Mouse (Mus musculus) megakaryocyte-erythroid progenitor cell, adult 5 weeks (primary cell): ENCODE results near the gene Slc25a25. TPM values are rescaled to one million over a fixed set of nuclear protein-coding genes. Genes with fewer than 3 reads are reported as not detected.

ENCODE experiments used
- polyA plus RNA-seq: library from polyadenylated mRNA; stranded (reverse); fragments of >175 nt; gene quantifications from 2 replicates; pipeline ENCODE4 v1.2.3, GENCODE M21; 2012

Slc25a25 gene
- 21.5 and 26.0 TPM in 2 replicates for polyA plus RNA-seq

GRCm38 (mm10) chr2:32450881-32451844 is at the start of gene Slc25a25:
TSS of gene Slc25a25 (minus strand) at chr2:32451445.

DNA sequence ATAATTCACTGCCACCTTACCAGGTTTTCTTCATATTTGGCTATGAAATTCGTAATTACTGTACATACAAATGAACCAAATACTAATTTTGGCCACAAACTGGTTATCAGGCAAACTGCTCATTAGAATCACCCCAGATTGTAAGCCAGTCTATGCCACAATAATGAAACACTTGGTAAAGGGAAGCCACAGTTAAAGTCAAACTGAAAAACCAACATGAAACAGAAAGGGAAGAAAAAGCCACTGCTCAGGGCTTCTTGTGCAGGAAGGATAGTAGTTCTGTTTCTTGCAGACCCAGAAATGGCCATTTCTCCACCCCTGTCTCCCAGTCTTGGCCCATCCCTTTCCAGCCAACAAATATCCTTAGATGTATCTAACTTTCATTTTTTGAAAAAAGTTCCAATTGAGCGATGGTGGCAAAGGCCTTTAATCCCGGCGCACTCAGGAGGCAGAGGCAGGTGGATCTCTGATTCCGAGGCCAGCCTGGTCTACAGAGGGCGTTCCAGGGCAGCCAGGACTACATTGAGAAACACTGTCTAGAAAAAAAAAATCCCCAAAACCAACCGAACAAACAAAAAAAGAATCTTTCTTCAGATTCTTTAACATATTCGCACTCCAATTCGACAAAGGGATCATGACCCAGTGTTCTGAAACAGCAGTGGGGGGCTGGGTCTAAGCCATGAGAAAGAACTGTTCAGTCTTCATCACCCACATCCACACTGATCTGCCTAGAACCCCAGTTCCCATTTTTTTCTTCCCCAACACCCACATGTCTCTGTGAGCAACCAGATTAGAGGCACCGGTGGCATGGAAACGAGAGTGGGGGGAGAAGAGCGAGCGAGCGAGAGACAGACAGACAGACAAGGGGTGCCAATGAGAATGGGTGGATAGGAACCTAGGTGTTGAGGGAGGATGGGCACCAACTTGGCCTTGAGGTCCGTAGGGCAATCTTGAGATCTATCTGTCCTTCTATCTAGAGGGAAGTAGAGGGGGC is 1.2 kb downstream of the Slc25a25 start, which contains the start of gene Naif1:
Gene Naif1 (plus strand): TSS at position 697 of the 994 bp plus-strand sequence.

DNA sequence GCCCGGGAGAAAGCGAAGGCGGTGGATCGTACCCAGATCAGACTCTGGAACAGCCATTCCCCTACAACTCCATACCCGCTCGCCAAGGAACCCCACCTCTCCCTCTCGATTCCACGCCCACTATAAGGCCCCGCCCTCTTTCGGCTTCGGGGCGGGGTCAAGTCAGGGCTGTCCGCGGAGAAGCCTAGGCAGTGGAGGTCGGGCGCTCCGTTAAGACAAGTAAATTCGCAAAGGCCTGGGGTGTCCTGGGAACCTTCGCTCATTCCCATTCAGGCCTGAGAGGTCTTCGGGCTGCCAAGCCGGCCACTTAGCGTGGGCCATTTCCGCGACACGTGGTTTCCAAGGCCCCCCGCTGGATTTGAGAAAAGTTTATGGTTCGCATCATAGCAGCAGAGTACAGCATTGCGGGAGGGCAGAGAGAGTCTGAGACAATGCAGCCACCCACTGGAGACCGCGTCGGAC is 55.7 kb downstream of the Slc25a25 start, which contains the start of gene Ptges2:
Gene Ptges2 (plus strand): TSS at position 413 of the 462 bp plus-strand sequence.

GRCm38 (mm10) chr2:32387706-32388490 is 63.3 kb downstream of the Slc25a25 start, which contains the start of gene Lcn2:
TSS of gene Lcn2 (minus strand) at chr2:32388252.

GRCm38 (mm10) chr2:32381775-32382223 is 69.4 kb downstream of the Slc25a25 start, which contains the start of gene 1110008P14Rik:
TSS of gene 1110008P14Rik (minus strand) at chr2:32381938.

Other genes with a start within 250 kb of the Slc25a25 start
- gene Pomt1, start 214.9 kb downstream of the Slc25a25 start, polyA plus RNA-seq: 25.3 and 27.2 TPM in 2 replicates
- gene Uck1, start 191.3 kb downstream of the Slc25a25 start, polyA plus RNA-seq: 76.4 and 86.0 TPM in 2 replicates
- 31.1 and 37.8 TPM in 2 replicates for gene Golga2, start 164.1 kb downstream of the Slc25a25 start, polyA plus RNA-seq
- gene Swi5, start 163.4 kb downstream of the Slc25a25 start, polyA plus RNA-seq: 327 and 356 TPM in 2 replicates
- gene Ciz1, start 99.1 kb downstream of the Slc25a25 start, polyA plus RNA-seq: 331 and 409 TPM in 2 replicates
- 0.74 and 0.85 TPM in 2 replicates for gene Dnm1, start 98.1 kb downstream of the Slc25a25 start, polyA plus RNA-seq
- 47.1 and 56.7 TPM in 2 replicates for gene 1110008P14Rik, start 69.5 kb downstream of the Slc25a25 start, polyA plus RNA-seq
- 344 and 392 TPM in 2 replicates for gene Lcn2, start 63.2 kb downstream of the Slc25a25 start, polyA plus RNA-seq
- 5.8 and 6.1 TPM in 2 replicates for gene Ptges2, start 55.5 kb downstream of the Slc25a25 start, polyA plus RNA-seq
- 3.2 and 6.1 TPM in 2 replicates for gene Naif1, start 988 bp downstream of the Slc25a25 start, polyA plus RNA-seq
- gene Fam102a, start 83.9 kb upstream of the Slc25a25 start, polyA plus RNA-seq: 11.1 and 12.4 TPM in 2 replicates
- gene Dpm2, start 119.4 kb upstream of the Slc25a25 start, polyA plus RNA-seq: 7.6 and 9.2 TPM in 2 replicates
- 0.05 TPM in 1 of 2 replicates, not detected in the other for gene Pip5kl1, start 123.4 kb upstream of the Slc25a25 start, polyA plus RNA-seq
- gene 9430097D07Rik, start 124.2 kb upstream of the Slc25a25 start, polyA plus RNA-seq: not detected in 2 replicates
- gene St6galnac4, start 135.7 kb upstream of the Slc25a25 start, polyA plus RNA-seq: 50.3 and 53.0 TPM in 2 replicates
- 45.6 and 49.4 TPM in 2 replicates for gene St6galnac6, start 148.3 kb upstream of the Slc25a25 start, polyA plus RNA-seq
- gene Ak1, start 170.3 kb upstream of the Slc25a25 start, polyA plus RNA-seq: 1.7 and 1.8 TPM in 2 replicates
- 118 and 140 TPM in 2 replicates for gene Eng, start 195.2 kb upstream of the Slc25a25 start, polyA plus RNA-seq